Mouse (Mus musculus) neural tube, embryonic 14.5 days (tissue): ENCODE results near the gene Tmem95. TPM values are rescaled to one million over a fixed set of nuclear protein-coding genes. Genes with fewer than 3 reads are reported as not detected.

Source experiments
- ATAC-seq: fragments of 200-750 bp; cut with Nextera tagmentation; 2 replicates; pipeline ENCODE4 v1.8.0; 2017; ENCODE audit warnings: low read depth, mild to moderate bottlenecking, moderate TSS enrichment, moderate library complexity
- H3K27ac ChIP-seq: fragments of 300-500 bp; sonication (generic); 2 replicates; pipeline ENCODE4 v1.5.1; 2014; ENCODE audit warnings: low read depth, mild to moderate bottlenecking, control low read depth, low read length, moderate library complexity, mixed read lengths
- H3K27me3 ChIP-seq: fragments of 300-500 bp; sonication (generic); 2 replicates; pipeline ENCODE4 v1.6.1; 2014; ENCODE audit warnings: low read length; ENCODE audit not compliant: control insufficient read depth, insufficient read depth
- H3K36me3 ChIP-seq: fragments of 300-500 bp; sonication (generic); 2 replicates; pipeline ENCODE4 v1.6.1; 2014; ENCODE audit warnings: low read length, mixed read lengths; ENCODE audit not compliant: control insufficient read depth, insufficient read depth
- H3K4me1 ChIP-seq: fragments of 300-500 bp; sonication (generic); 2 replicates; pipeline ENCODE4 v1.6.1; 2014; ENCODE audit warnings: low read length; ENCODE audit not compliant: control insufficient read depth, insufficient read depth
- H3K4me2 ChIP-seq: fragments of 300-500 bp; sonication (generic); 2 replicates; pipeline ENCODE4 v1.6.1; 2014; ENCODE audit warnings: mild to moderate bottlenecking, low read depth, low read length, control low read depth
- H3K4me3 ChIP-seq: fragments of 300-500 bp; sonication (generic); 2 replicates; pipeline ENCODE4 v1.5.1; 2014; ENCODE audit warnings: low read depth, low read length, control low read depth, mixed read lengths
- H3K9ac ChIP-seq: fragments of 300-500 bp; sonication (generic); replicated peaks from 2 replicates; pipeline ENCODE4 v1.6.1; 2014; ENCODE audit warnings: low read depth, mild to moderate bottlenecking, control low read depth, low read length, mixed read lengths
- H3K9me3 ChIP-seq: fragments of 300-500 bp; sonication (generic); 2 replicates; pipeline ENCODE4 v1.6.1; 2016; ENCODE audit warnings: low read length; ENCODE audit not compliant: control insufficient read depth
- WGBS: fragments of 180-500 bp; shearing (Covaris S2); extraction: QIAGEN DNeasy Blood & Tissue Kit; methylation state at CpG from one replicate; pipeline ENCODE4 v1.1.7; 2014; 5-methylcytosine and 5-hydroxymethylcytosine counted together
- polyA plus RNA-seq: library from polyadenylated mRNA; unstranded; fragments of >200 nt; fragmentation: Nextera tagmentation; extraction: Ambion mirVana; gene quantifications from 2 replicates; pipeline ENCODE4 v1.2.1, GENCODE M21; 2014

The Tmem95 gene
- polyA plus RNA-seq, 1 experiment from 2014 or later: not detected

GRCm38 (mm10) chr11:69846738-69847688 lies 30.8 kb downstream of the Tmem95 start:
- Histone ChIP-seq H3K4me2 (peak overlapping the region; percentile 95), H3K9me3 (no peaks in the 10 kb centered on the region), H3K27me3 (no peaks in the 10 kb centered on the region), H3K27ac (peak overlapping the region; percentile 96), H3K4me1 (peaks cover 21% of the 10 kb centered on the region), H3K36me3 (peaks cover 9% of the 10 kb centered on the region; the same call in 1 of the 2 replicates), H3K4me3 (peak overlapping the region; percentile 78), H3K9ac (peak overlapping the region; percentile 93)
- 10% methylated on average over 37 of the region's 37 CpGs for WGBS
- ATAC-seq: peak; percentile 30

- H3K27me3 ChIP-seq: no peaks in the 10 kb centered on the region
- H3K36me3 ChIP-seq: peaks cover 5% of the 10 kb centered on the region; the same call in 1 of the 2 replicates
- no peaks in the 10 kb centered on the region for H3K9me3 ChIP-seq
- peak within 1 kb of the TSS; percentile 78 for H3K4me3 ChIP-seq
- peak within 1 kb of the TSS; percentile 96 for H3K27ac ChIP-seq
- peak within 1 kb of the TSS; percentile 95 for H3K4me2 ChIP-seq
- peak; percentile 92 for ATAC-seq
- peak within 1 kb of the TSS; percentile 93 for H3K9ac ChIP-seq
- WGBS: under 1% methylated on average over 38 of the region's 38 CpGs
- H3K4me1 ChIP-seq: peaks cover 21% of the 10 kb centered on the region
Observed at GRCm38 (mm10) chr11:69846198-69846680, 31.6 kb downstream of the Tmem95 start, which contains the start of gene Plscr3. Gene Plscr3, plus strand, starts transcription at chr11:69846376.

GRCm38 (mm10) chr11:69838714-69839104 lies 39.1 kb downstream of the Tmem95 start:
- H3K9me3 ChIP-seq: no peaks in the 10 kb centered on the region
- ATAC-seq: no peak
- peak overlapping the region; percentile 92 for H3K4me3 ChIP-seq
- no peaks in the 10 kb centered on the region for H3K27me3 ChIP-seq
- H3K36me3 ChIP-seq: peaks cover 2% of the 10 kb centered on the region
- H3K4me2 ChIP-seq: peak overlapping the region; percentile 98
- H3K27ac ChIP-seq: peak overlapping the region; percentile 85
- H3K4me1 ChIP-seq: peaks cover 24% of the 10 kb centered on the region
- H3K9ac ChIP-seq: peak overlapping the region; percentile 56
- 3% methylated on average over 7 of the region's 7 CpGs for WGBS

- peaks cover 29% of the 10 kb centered on the region for H3K4me1 ChIP-seq
Observed at GRCm38 (mm10) chr11:69837952-69838713, 39.7 kb downstream of the Tmem95 start, which contains the start of gene Tmem256. Gene Tmem256, plus strand, starts transcription at chr11:69838514.

GRCm38 (mm10) chr11:69837604-69837951 lies 40.2 kb downstream of the Tmem95 start, which contains the start of gene Nlgn2:
Gene Nlgn2, minus strand, starts transcription at chr11:69837784.
- ATAC-seq: peak; percentile 68
- 0% methylated on average over 28 of the region's 32 CpGs for WGBS
- H3K4me2 ChIP-seq: peak within 1 kb of the TSS; percentile 98
- no peaks in the 10 kb centered on the region for H3K27me3 ChIP-seq
- H3K9me3 ChIP-seq: no peaks in the 10 kb centered on the region
- peak within 1 kb of the TSS; percentile 92 for H3K4me3 ChIP-seq
- H3K27ac ChIP-seq: peak within 1 kb of the TSS; percentile 97
- peaks cover 14% of the 10 kb centered on the region for H3K36me3 ChIP-seq
- H3K4me1 ChIP-seq: peaks cover 29% of the 10 kb centered on the region
- peak within 1 kb of the TSS; percentile 93 for H3K9ac ChIP-seq

More at GRCm38 (mm10) chr11:69837952-69838713, 39.7 kb downstream of the Tmem95 start, which contains the start of gene Tmem256:
- no peaks in the 10 kb centered on the region for H3K27me3 ChIP-seq
- H3K27ac ChIP-seq: peak within 1 kb of the TSS; percentile 97
- H3K4me2 ChIP-seq: peak within 1 kb of the TSS; percentile 98
- H3K9ac ChIP-seq: peak within 1 kb of the TSS; percentile 93
- H3K36me3 ChIP-seq: peaks cover 8% of the 10 kb centered on the region
- H3K9me3 ChIP-seq: no peaks in the 10 kb centered on the region
- WGBS: 0% methylated on average over 34 of the region's 34 CpGs
- peak within 1 kb of the TSS; percentile 92 for H3K4me3 ChIP-seq
- peak; percentile 89 for ATAC-seq

- Histone ChIP-seq H3K4me3 (peak overlapping the region; percentile 92), H3K27ac (peak overlapping the region; percentile 97), H3K36me3 (peaks cover 15% of the 10 kb centered on the region), H3K9me3 (no peaks in the 10 kb centered on the region), H3K27me3 (no peaks in the 10 kb centered on the region), H3K4me1 (peaks cover 29% of the 10 kb centered on the region), H3K9ac (peak overlapping the region; percentile 93), H3K4me2 (peak overlapping the region; percentile 98)
- 2% methylated on average over 44 of the region's 52 CpGs for WGBS
- peak; percentile 3 for ATAC-seq
Observed at GRCm38 (mm10) chr11:69836703-69837576, 40.9 kb downstream of the Tmem95 start.

- peaks cover 29% of the 10 kb centered on the region for H3K4me1 ChIP-seq
- WGBS: 4% methylated on average over 4 of the region's 4 CpGs
- peak overlapping the region; percentile 97 for H3K27ac ChIP-seq
- ATAC-seq: no peak
- peak overlapping the region; percentile 92 for H3K4me3 ChIP-seq
- no peaks in the 10 kb centered on the region for H3K27me3 ChIP-seq
- H3K36me3 ChIP-seq: peaks cover 16% of the 10 kb centered on the region
- H3K4me2 ChIP-seq: peak overlapping the region; percentile 98
- H3K9me3 ChIP-seq: no peaks in the 10 kb centered on the region
- peak overlapping the region; percentile 93 for H3K9ac ChIP-seq
Observed at GRCm38 (mm10) chr11:69835966-69836335, 41.9 kb downstream of the Tmem95 start.
